Mouse (Mus musculus) lung, postnatal 36 days (tissue): ENCODE results near the gene Gas2.

Experiments used
- DNase-seq: peaks from one replicate; pipeline ENCODE4 v3.0.0; 2022; ENCODE audit warnings: mixed read lengths

Gene Gas2

DNA sequence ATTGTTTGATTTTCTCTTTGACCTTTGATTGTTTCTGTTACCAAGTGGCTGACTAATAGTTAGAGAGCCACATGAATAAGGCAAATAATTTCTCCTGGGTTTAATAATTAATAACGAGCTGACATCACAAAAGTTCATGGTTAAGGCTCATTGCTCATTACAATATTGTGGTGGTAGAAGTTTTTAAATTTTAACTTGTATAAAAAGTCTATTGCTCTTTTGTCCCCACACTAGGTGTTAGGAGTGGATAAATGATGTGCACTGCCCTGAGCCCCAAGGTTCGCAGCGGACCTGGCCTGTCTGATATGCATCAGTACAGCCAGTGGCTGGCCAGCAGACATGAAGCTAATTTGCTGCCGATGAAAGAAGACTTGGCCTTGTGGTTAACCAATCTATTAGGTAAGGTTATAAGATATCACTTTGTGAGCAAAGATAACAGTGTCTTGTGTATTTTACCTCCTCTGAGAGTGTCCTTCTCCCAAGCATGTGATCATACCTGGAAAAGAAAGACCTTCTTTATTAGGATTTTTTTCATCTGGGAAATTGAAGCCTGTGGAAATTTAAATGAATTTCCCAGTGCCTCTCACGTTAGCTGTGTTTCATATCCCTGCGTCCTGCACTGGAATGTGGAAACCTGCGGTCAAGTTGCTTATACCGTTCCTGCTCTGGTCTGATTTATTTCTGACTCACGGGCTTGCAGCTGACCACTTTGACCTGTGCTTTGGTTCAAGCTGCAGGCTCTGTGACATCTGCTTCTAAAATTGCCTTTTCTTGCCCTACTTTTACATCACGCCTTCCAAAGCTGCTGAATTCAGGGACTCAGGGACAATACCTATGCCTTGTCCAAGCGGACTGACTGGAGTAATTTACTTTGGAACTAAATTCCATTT, 26.1 kb downstream of the Gas2 start:
- DNase-seq: no peak

DNA sequence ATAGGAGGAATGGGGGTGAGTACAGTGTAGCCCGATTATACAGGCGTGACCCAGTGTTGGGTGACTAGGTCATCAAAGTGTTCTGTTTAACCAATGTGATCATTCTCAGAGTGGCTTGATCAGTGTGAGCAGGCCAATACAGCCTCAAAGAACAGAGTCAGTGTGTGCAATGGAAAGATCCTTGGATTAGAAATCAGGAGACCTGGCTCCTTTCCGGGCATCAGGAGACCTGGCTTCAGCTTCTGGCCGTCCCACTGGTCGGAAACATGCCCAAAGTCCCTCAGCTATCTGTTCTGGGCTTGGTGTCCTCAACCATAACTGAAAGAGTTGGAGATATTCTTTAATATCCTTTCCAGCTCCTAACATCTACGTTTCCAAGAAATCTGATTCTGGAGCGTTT, 27.8 kb downstream of the Gas2 start:
- no peak for DNase-seq

DNA sequence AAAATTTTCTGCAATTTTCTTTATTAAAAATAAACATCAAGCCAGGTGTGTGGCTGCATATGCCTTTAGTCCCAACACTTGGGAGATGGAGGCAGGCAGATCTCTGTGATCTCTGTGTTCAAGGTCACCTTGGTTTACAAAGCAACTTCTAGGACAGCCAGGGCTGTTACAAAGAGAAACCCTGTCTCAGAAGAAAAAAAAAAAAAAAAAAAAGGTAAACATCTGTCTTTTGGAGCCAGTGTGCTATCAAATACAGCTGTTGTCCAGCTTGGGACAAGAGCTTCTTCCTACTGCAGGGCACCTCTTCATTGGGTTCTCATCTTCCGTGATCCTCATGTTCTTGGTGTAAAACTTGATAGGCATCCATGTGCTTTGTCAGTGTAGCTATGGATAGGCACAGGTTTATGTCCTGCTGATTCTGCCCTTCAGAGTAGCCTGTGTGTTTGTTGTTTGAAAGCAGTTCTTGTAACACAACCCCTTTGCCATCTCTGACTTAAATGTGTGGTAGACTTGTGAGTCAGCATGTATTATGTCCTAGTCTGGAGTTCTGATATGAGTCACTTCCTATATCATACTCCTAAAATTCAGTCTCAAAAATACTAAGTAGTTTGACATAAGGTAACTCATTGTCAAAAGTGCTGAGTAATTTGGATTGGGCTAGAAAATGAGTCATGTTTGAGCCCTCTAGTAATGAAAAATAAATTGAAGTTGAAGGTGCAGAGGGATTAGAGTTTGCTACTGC, 30.6 kb downstream of the Gas2 start:
- DNase-seq: no peak

DNA sequence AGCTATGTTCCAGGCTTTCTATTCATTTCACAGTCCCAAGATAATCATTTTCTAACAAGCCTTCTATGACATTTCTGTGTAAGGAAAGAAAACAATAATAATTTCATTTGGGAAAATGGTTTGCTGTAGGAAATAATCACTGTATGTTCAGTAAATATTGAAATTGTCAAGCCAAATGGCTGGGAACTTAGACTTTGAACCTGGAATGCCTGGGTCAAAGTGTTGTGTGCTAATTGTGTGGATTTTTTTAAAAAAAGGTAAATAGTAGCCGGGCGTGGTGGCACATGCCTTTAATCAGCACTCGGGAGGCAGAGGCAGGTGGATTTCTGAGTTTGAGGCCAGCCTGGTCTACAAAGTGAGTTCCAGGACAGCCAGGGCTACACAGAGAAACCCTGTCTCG, 31.2 kb downstream of the Gas2 start:
- no peak for DNase-seq

DNA sequence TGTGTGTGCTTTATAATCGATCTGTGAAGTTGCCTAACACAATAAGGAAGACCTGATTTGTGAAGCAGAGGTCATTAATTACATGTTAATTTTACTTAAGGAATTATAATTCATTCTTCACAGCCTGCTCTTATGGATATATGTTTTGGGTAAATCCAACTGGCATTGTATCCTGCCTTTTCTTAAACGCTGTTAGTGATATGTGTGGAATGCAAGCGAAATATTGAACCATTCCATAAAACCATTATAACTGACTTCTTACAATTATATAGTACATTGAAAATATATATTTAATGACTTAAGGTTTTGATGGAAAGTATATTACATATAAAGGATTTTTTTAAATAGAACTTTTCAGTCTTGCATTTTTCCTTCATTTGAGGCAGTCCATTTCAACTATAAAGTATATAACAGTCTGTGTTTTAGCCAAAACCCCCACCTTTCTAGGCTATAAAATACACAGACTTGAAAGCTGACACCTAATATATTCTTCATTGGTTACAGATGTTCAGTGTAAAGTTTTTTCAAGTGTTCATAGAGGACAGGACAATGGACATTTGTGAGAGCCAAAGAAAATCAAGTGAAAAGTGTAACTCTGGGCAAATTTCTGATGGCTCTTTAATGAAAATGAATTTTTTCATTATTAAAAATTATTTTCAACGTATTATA, 32.5 kb downstream of the Gas2 start:
- no peak for DNase-seq

DNA sequence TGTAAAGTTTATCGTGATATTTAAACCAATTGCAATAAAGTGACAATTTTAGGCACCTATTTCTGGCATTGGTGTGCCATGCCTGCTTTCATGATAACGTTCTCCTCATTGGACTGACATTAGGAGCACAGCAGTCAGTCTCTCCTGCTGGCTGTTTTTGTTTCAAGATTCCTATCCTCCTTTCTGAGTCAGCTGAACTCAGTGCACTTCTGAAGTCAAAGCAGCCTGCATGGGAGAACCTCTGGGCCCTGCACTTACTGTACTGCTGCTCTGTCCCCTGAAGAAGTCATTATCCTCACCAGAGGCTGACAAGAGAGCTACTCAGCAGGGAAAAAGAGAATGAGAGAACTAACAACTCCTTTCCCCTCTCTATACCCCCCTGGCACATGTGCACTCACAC, 33.1 kb downstream of the Gas2 start:
- no peak for DNase-seq

DNA sequence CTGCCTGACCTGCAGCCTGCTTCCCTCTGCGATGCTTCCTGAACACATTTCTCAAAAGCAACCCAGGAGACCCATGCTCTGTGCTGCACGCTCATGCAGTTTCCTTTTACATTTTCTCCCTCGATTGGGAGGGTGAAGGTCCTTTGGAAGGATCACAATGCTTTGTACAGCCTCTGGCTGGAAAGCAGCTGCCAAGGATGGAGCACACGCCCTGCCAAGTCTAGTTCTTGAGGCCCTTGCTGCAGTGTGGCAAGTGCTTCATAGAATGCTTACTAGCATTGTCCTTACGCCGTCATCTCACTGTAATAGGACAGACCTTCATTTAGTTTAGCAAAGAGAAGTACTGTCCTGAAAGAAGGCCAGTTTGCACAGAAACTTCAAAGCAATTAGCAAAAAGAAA, 37.3 kb downstream of the Gas2 start:
- no peak for DNase-seq

DNA sequence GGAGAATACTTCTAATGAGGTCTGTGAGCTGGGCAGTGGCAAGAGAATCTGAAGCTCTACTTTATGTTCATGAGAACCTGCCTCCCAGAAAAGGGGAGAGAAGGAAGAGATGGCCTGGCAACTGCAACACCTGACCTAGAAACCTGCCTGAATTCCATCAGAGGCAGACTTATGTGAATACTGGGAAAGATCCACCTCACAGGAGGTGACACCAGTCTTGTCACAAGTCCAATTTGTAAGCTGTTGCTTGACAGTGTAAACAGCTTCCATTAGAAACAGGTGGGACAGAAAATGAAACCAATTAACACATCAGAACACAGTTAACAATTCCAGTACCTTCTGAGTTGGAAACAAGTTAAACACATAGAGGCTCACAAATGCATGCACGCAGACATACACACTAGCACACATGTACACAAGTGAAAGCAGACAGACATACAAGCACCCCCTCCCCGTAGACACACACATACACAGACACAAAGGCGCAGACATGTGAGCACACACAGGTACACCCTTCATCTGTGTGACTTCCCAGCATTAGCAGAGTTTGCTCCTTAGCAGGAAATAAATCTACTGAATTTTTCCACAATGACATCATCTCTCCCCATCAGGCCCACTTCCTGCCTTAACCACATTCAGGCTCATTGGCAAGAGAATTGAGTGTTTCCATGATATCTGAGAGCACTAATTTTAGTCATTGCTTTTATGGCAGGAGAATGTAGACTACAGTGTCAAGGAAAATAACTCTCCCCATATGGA, 51.7 kb downstream of the Gas2 start:
- no peak for DNase-seq

DNA sequence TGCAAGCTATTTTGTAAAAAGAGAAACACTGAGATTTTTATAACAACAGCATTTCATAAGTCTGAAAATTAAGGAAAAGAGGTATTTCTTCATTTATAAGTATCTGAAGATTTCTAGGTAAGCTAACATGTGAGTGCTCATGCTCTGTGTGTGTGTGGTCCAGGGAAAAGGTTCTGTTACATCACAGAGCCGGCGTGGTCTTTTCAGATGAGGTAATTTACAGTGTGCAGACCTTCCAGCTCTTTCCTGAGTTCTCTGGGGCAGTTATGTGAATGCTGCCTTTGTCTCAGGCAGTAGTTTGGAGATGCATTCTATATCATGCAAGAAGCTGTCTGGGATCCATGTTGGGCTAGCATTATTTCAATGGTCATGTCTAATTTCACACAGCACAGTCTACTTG, 52.3 kb downstream of the Gas2 start:
- DNase-seq: no peak

DNA sequence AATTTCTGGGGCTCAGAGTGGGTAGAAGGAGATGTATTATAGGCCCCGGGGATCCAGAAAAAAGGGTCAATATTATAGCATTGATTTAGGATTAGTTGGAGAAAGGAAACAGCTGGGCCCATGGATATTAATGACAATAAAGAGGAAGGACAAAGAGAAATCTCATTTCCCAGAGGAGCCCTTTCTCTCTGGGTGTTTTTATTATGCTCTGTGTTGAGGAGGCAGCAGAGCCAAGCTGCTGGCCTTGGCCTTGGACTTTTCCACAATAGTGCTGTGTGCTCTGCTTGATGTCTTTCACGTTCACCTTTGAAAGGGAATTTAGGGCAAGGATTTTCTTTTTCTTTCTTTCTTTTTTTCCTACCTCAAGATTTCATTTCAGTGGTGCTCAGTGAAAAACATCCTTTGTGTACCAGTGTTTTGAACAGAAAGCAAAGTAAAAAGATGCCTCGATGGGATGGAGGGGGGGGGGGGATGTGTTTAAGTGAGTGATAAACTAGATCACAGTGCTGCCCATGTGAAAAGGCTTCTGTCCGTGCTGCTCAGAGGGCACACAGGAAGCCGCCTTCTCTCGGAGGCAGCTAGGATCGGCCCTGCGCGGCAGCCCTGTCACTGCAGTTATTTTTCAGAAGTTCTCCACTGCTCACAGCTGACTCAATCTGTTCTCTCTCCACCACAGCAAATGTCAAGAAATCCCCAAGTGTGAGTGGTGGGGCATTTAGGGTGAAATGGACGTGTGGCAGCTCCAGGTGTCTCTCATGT, 67.1 kb downstream of the Gas2 start:
- DNase-seq: no peak

DNA sequence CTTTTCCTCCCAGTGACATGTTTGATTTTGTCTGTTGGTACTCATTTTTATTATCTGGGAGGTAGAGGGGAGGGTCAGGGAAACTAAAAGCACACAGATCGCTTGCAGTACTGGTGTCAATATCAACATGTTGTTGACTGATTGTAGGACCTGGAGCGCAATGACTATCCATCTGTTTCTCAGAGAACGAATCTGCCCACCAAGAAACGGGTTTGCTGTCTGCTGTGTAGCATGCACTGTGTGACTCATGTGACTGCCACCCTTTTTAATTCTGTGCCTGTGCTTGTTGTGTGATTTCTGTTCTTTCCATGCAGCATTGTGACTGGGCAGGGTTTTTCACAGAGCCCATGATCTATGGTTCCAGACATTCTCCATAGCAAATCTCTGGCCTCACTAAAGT, 69.4 kb downstream of the Gas2 start:
- DNase-seq: no peak

DNA sequence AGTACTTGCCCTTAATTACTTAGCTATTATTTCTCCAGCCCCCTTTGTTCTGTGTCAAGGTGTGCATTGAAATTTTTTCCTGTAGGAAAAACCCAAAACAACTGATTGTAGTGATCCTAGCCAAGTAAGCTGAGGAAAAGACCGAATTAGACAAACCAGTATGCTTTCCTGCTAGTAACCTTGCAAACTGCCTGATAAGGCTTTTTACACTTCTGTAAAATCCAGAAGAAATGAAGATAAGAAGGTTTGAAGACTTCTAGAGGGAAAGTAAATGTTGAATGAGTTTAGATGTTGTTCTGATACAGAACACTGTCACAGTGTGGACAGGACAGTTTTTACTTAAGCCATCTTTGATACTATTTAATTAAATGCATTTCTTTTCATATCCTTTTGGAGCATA, 75.5 kb downstream of the Gas2 start:
- no peak for DNase-seq

DNA sequence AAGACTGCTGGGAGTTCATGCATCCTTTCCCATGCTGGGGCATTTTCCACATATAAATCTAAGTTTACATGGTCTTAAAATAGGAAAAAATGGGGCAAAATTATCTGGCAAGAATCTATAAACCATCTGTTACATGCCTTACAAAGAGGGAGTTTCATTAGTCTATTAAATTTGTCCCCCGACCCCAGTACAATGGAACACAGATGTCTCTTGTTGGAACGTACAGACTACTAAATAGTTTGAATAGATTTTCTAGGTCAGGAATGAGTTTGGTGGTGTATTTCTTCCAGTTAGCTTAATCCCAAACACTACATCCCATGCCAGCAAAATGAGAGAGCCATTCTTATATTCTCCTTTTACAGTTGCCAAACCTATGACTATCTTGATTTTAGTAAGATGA, 78.6 kb downstream of the Gas2 start:
- no peak for DNase-seq

DNA sequence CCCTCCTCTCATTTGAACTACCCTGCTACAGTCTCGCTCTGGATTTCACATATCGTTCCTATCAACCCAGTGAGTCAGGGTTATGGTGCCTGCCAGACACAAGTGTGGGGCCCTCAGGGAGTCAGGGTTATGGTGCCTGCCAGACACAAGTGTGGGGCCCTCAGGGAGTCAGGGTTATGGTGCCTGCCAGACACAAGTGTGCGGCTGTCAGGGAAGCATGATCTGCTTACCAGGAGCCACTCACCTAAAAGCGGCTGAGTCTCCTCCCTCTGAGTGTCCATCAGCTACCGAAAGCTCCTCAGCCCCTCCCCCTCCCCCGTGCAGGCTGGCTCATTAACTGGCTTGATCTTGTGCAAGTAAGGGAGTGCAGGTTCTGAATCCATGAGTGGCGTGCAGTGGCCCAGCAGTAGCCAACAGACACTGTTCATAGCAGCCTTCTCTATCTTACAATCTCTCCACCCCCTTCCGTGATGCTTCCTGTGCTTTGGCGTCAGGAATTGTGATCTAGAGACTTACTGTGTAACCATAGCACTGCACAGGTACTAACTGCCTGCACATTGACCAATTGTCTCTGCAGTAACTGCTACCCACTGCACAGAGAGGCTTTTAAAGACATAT, 93.7 kb downstream of the Gas2 start:
- DNase-seq: no peak

DNA sequence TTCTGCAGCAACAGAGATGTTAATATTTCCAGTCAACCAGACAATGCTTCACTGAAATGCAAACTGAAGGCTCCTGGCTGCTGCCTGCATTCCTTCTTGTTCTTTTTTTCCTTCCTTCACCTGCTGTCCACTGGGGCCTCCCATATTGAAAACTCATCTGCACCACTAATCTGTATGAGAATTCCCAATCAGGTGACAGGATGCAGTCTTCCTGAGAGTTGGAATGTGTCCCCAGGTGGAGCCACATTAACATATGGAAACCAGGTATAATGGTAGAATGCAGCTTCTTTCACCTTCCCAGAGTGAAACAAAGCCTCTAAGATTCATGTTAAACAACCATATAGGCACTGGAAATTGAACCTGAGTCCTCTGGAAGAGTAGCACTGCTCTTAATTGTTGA, 96.0 kb downstream of the Gas2 start:
- no peak for DNase-seq

DNA sequence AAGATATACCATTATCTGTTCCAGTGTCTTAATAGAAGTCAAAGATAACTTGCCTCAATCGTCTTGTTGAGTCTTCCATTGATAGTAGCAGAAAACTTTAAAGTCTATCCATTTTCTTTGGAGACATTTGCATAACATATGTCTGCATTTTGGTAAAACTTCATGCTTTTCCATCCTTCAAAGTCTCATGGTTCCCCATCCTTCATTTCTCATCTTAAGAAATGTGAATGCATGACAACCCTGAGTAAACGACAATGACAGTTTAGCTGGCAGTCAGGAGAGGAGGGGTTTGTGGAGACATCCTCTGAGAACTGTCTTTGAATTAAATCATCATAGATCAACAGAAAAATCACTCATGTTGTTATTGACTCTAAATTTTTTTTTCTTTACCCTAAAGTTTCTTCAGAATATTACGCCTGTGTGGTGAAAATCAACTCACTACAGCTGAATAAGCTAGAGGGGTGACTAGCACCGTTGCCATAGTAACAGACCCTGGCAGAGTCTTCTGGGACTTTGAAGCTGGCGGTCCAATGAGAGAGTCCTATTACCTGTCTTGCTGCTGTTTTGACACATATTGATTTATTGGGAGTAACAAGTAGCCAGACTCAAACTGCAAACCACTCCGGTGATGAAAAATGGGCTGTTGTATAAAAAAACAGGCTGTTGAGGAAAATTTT, 99.0 kb downstream of the Gas2 start:
- no peak for DNase-seq

DNA sequence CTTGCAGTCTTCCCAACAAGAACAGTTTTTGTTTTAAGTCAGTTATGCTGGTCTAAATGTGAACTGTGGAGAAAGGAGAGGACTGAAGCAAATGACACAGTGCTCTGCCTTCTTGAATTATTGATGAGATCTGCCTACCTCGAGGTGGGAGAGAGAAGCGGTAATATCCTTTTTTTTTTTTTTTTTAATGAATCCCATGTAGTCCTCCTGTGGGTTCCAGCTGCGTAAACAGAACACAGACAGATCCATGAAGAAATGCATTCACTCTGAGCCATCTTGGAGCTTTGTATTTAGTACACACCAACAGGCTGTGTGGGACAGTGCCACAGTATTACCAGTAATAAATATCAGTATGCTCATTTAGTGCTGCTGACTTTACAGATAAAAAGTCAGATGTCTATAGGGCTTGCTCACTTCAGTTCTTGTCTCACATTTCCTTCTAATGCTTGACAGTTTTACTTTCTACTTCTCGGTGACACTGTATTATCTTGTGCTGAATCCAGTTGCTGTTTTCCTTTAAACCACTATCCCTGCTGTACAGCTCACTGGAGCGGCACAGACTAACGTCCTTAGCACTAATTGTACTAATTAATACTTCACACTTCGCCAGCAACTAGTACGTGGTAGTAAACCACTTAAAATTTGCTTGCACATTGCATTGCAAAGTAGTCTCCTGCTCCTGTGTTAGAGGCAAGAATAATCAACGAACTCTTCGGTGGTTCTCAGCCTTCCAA, 100.6 kb downstream of the Gas2 start:
- DNase-seq: no peak

DNA sequence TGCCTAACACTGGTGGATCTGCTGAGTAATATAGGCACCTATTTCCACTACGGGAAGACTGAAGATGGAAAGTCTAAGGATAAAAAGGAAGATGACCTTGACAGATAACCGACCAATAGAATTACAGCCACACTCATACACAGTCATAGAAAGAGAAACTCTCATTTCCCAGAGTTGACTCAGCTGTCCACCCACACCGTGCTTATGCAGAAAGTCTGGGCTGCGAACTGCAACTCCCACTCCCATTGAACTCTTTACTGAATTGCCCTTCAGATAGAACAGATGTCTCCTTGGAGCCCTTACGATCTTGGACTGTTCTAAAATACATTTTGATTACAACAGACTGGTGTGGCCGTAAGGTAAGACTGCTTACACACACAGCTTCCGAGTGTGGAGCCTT, 102.9 kb downstream of the Gas2 start:
- no peak for DNase-seq

DNA sequence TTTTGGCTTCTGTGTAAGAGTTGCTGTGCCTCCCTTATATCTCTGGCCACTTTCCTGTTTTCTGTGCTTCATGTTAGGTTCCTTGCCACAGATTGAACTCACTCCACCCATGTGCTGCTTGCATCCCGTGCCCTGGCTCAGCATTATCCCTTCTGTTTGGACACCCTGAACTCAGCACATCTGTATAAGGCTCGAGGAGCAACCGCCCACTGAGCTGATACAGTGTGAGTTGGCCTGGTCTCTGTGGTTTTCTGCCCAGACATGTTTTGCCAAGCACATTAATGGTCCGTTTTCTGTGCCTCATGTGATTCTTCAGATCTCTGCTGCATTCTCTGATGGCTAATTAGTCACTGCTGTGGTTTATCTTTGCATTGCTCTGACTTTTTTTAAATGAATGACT, 105.8 kb downstream of the Gas2 start:
- no peak for DNase-seq

DNA sequence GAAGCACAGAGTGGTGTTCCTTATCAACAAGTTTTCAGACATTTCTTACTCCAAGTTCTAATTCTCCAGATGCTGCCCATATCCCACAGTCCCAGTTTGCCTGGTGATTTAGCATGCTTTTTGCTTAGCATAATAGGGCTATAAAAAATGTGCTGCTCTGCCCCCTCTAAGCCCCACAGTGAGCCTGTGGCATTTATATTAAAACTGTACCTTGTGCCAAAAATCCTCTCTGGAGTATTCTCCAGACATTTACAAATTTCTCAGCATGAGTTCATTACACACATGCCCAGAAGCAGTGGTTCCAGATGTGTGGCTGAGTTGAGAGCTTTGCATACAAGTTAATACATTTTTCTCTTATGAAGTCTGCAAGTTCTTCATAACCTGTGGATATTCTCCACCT, 107.6 kb downstream of the Gas2 start:
- no peak for DNase-seq
